Mouse (Mus musculus) cerebellum, adult 9-11 months (tissue): ENCODE measurements at regions not wholly inside any gene's neighbourhood (a gene's known extent, or its start where the extent isn't known, plus 50 kb on each side); places are given as distances from the start of the nearest gene placed in this dataset.

Experiments
- DNase-seq: peaks from one replicate; pipeline ENCODE4 v3.0.0; 2022

GRCm38 (mm10) chr4:47630006-47630405 lies 155.5 kb downstream of the Sec61b start:
- DNase-seq = no peak

- no peak for DNase-seq
Observed at GRCm38 (mm10) chr4:47630427-47630826, 156.0 kb downstream of the Sec61b start.

- no peak for DNase-seq
Observed at GRCm38 (mm10) chr4:47638876-47639494, 164.5 kb downstream of the Sec61b start.

- DNase-seq = no peak
Observed at GRCm38 (mm10) chr4:47645093-47645492, 170.6 kb downstream of the Sec61b start.

- DNase-seq = no peak
Observed at GRCm38 (mm10) chr4:47648701-47649100, 174.2 kb downstream of the Sec61b start.

- DNase-seq = no peak
Observed at GRCm38 (mm10) chr4:47649951-47650350, 175.5 kb downstream of the Sec61b start.

- no peak for DNase-seq
Observed at GRCm38 (mm10) chr4:47651521-47651920, 177.1 kb downstream of the Sec61b start.

- DNase-seq = no peak
Observed at GRCm38 (mm10) chr4:47653143-47653542, 178.7 kb downstream of the Sec61b start.

- DNase-seq = no peak
Observed at GRCm38 (mm10) chr4:47669519-47669918, 195.1 kb downstream of the Sec61b start.

- no peak for DNase-seq
Observed at GRCm38 (mm10) chr4:47670476-47670875, 196.0 kb downstream of the Sec61b start.

GRCm38 (mm10) chr4:47671362-47671761 lies 196.9 kb downstream of the Sec61b start:
- no peak for DNase-seq

- DNase-seq = no peak
Observed at GRCm38 (mm10) chr4:47681141-47681540, 206.7 kb downstream of the Sec61b start.

GRCm38 (mm10) chr4:47691207-47691606 lies 216.7 kb downstream of the Sec61b start:
- DNase-seq = no peak

GRCm38 (mm10) chr4:47692654-47693053 lies 218.2 kb downstream of the Sec61b start:
- no peak for DNase-seq

- peak; percentile 45 for DNase-seq
Observed at GRCm38 (mm10) chr4:47693221-47693620, 218.8 kb downstream of the Sec61b start.

- DNase-seq = peak; percentile 28
Observed at GRCm38 (mm10) chr4:47697071-47697470, 222.6 kb downstream of the Sec61b start.

- peak; percentile 57 for DNase-seq
Observed at GRCm38 (mm10) chr4:47698514-47698913, 224.1 kb downstream of the Sec61b start.

GRCm38 (mm10) chr4:47698926-47699325 lies 224.5 kb downstream of the Sec61b start:
- peak; percentile 41 for DNase-seq

- no peak for DNase-seq
Observed at GRCm38 (mm10) chr4:47703501-47703900, 229.0 kb downstream of the Sec61b start.

GRCm38 (mm10) chr4:47704607-47705006 lies 230.1 kb downstream of the Sec61b start:
- no peak for DNase-seq

- peak; percentile 93 for DNase-seq
Observed at GRCm38 (mm10) chr4:47707966-47708365, 233.5 kb downstream of the Sec61b start.

- peak; percentile 45 for DNase-seq
Observed at GRCm38 (mm10) chr4:47713387-47713786, 238.9 kb downstream of the Sec61b start.

- peak; percentile 54 for DNase-seq
Observed at GRCm38 (mm10) chr4:47724331-47725004, 250.0 kb downstream of the Sec61b start.

- DNase-seq = no peak
Observed at GRCm38 (mm10) chr4:47725005-47725340, 250.5 kb downstream of the Sec61b start.
